Mouse (Mus musculus): ENCODE results near the gene Cd200r3. TPM values are rescaled to one million over a fixed set of nuclear protein-coding genes. Genes with fewer than 3 reads are reported as not detected.

Cd200r3 gene
- polyA plus RNA-seq, 1 experiment = not detected

- no peak overlapping the region for H3K4me3 ChIP-seq (ENCODE audit: low read depth, low read length)
- H3K9me3 ChIP-seq (replicated peaks; ENCODE audit: control insufficient read depth, insufficient read depth, low read length, poor library complexity, severe bottlenecking) = no peaks in the 10 kb centered on the region
- H3K36me3 ChIP-seq (ENCODE audit: control insufficient read depth, insufficient read depth, low read length, poor library complexity, severe bottlenecking) = no peaks in the 10 kb centered on the region
- no peaks in the 10 kb centered on the region for H3K27me3 ChIP-seq (ENCODE audit: control insufficient read depth, insufficient read depth, low read length, poor library complexity, severe bottlenecking)
- H3K27ac ChIP-seq (ENCODE audit: insufficient read depth, low read length) = no peak overlapping the region
- no peaks in the 10 kb centered on the region for H3K4me1 ChIP-seq (ENCODE audit: control insufficient read depth, insufficient read depth, low read length)
- no peak for TF ChIP-seq EP300 (IDR thresholded peaks at IDR 0.05; ENCODE audit: insufficient read depth, low read depth, low read length)
- no peak for TF ChIP-seq POLR2A (IDR thresholded peaks at IDR 0.05; ENCODE audit: insufficient read depth, low read length)
- no peak for TF ChIP-seq CTCF (IDR thresholded peaks at IDR 0.05; ENCODE audit: low read depth, low read length)
- H3K9ac ChIP-seq (ENCODE audit: low read depth, poor library complexity, severe bottlenecking) = no peak overlapping the region
These were observed 50.0 kb downstream of the Cd200r3 start for GRCm38 (mm10) chr16:44993319-44994019.

- Histone ChIP-seq H3K36me3 (ENCODE audit: control insufficient read depth, insufficient read depth, low read length, poor library complexity, severe bottlenecking) (no peaks in the 10 kb centered on the region), H3K27ac (ENCODE audit: insufficient read depth, low read length) (no peak overlapping the region), H3K4me3 (ENCODE audit: low read depth, low read length) (no peak overlapping the region), H3K9ac (ENCODE audit: low read depth, poor library complexity, severe bottlenecking) (no peak overlapping the region), H3K9me3 (replicated peaks; ENCODE audit: control insufficient read depth, insufficient read depth, low read length, poor library complexity, severe bottlenecking) (no peaks in the 10 kb centered on the region), H3K27me3 (ENCODE audit: control insufficient read depth, insufficient read depth, low read length, poor library complexity, severe bottlenecking) (no peaks in the 10 kb centered on the region), H3K4me1 (ENCODE audit: control insufficient read depth, insufficient read depth, low read length) (no peaks in the 10 kb centered on the region)
- TF ChIP-seq CTCF (IDR thresholded peaks at IDR 0.05; ENCODE audit: low read depth, low read length) (no peak), POLR2A (IDR thresholded peaks at IDR 0.05; ENCODE audit: insufficient read depth, low read length) (no peak), EP300 (IDR thresholded peaks at IDR 0.05; ENCODE audit: insufficient read depth, low read depth, low read length) (no peak)
These were observed 50.9 kb downstream of the Cd200r3 start for GRCm38 (mm10) chr16:44994206-44994953.

- Histone ChIP-seq H3K36me3 (ENCODE audit: control insufficient read depth, insufficient read depth, low read length, poor library complexity, severe bottlenecking) (no peaks in the 10 kb centered on the region), H3K9me3 (replicated peaks; ENCODE audit: control insufficient read depth, insufficient read depth, low read length, poor library complexity, severe bottlenecking) (no peaks in the 10 kb centered on the region)
These were observed 51.6 kb downstream of the Cd200r3 start for GRCm38 (mm10) chr16:44995111-44995510.

GRCm38 (mm10) chr16:44996701-44997100, 53.2 kb downstream of the Cd200r3 start:
- no peak overlapping the region for H3K9ac ChIP-seq (ENCODE audit: low read depth, poor library complexity, severe bottlenecking)
- no peaks in the 10 kb centered on the region for H3K9me3 ChIP-seq (replicated peaks; ENCODE audit: control insufficient read depth, insufficient read depth, low read length, poor library complexity, severe bottlenecking)
- no peaks in the 10 kb centered on the region for H3K4me1 ChIP-seq (ENCODE audit: control insufficient read depth, insufficient read depth, low read length)
- TF ChIP-seq CTCF (IDR thresholded peaks at IDR 0.05; ENCODE audit: low read depth, low read length) = no peak
- TF ChIP-seq EP300 (IDR thresholded peaks at IDR 0.05; ENCODE audit: insufficient read depth, low read depth, low read length) = no peak
- no peak for TF ChIP-seq POLR2A (IDR thresholded peaks at IDR 0.05; ENCODE audit: insufficient read depth, low read length)
- H3K36me3 ChIP-seq (ENCODE audit: control insufficient read depth, insufficient read depth, low read length, poor library complexity, severe bottlenecking) = no peaks in the 10 kb centered on the region
- H3K4me3 ChIP-seq (ENCODE audit: low read depth, low read length) = no peak overlapping the region
- no peaks in the 10 kb centered on the region for H3K27me3 ChIP-seq (ENCODE audit: control insufficient read depth, insufficient read depth, low read length, poor library complexity, severe bottlenecking)
- no peak overlapping the region for H3K27ac ChIP-seq (ENCODE audit: insufficient read depth, low read length)

More at GRCm38 (mm10) chr16:44995111-44995510, 51.6 kb downstream of the Cd200r3 start:
- TF ChIP-seq EP300 (IDR thresholded peaks at IDR 0.05; ENCODE audit: insufficient read depth, low read depth, low read length) = no peak
- Histone ChIP-seq H3K4me3 (ENCODE audit: low read depth, low read length) (no peak overlapping the region), H3K4me1 (ENCODE audit: control insufficient read depth, insufficient read depth, low read length) (no peaks in the 10 kb centered on the region), H3K9ac (ENCODE audit: low read depth, poor library complexity, severe bottlenecking) (no peak overlapping the region), H3K27ac (ENCODE audit: insufficient read depth, low read length) (no peak overlapping the region), H3K27me3 (ENCODE audit: control insufficient read depth, insufficient read depth, low read length, poor library complexity, severe bottlenecking) (no peaks in the 10 kb centered on the region)

GRCm38 (mm10) chr16:44999537-44999936, 56.1 kb downstream of the Cd200r3 start:
- no peaks in the 10 kb centered on the region for H3K27me3 ChIP-seq (ENCODE audit: control insufficient read depth, insufficient read depth, low read length, poor library complexity, severe bottlenecking)
- no peaks in the 10 kb centered on the region for H3K36me3 ChIP-seq (ENCODE audit: control insufficient read depth, insufficient read depth, low read length, poor library complexity, severe bottlenecking)
- H3K9ac ChIP-seq (ENCODE audit: low read depth, poor library complexity, severe bottlenecking) = no peak overlapping the region
- TF ChIP-seq EP300 (IDR thresholded peaks at IDR 0.05; ENCODE audit: insufficient read depth, low read depth, low read length) (no peak), CTCF (IDR thresholded peaks at IDR 0.05; ENCODE audit: low read depth, low read length) (no peak), POLR2A (IDR thresholded peaks at IDR 0.05; ENCODE audit: insufficient read depth, low read length) (no peak)
- no peak overlapping the region for H3K27ac ChIP-seq (ENCODE audit: insufficient read depth, low read length)
- no peaks in the 10 kb centered on the region for H3K9me3 ChIP-seq (replicated peaks; ENCODE audit: control insufficient read depth, insufficient read depth, low read length, poor library complexity, severe bottlenecking)
- no peak overlapping the region for H3K4me3 ChIP-seq (ENCODE audit: low read depth, low read length)
- no peaks in the 10 kb centered on the region for H3K4me1 ChIP-seq (ENCODE audit: control insufficient read depth, insufficient read depth, low read length)

GRCm38 (mm10) chr16:45004443-45004842, 61.0 kb downstream of the Cd200r3 start:
- no peak for TF ChIP-seq POLR2A (IDR thresholded peaks at IDR 0.05; ENCODE audit: insufficient read depth, low read length)
- TF ChIP-seq EP300 (IDR thresholded peaks at IDR 0.05; ENCODE audit: insufficient read depth, low read depth, low read length) = no peak
- no peak for TF ChIP-seq CTCF (IDR thresholded peaks at IDR 0.05; ENCODE audit: low read depth, low read length)
- Histone ChIP-seq H3K9ac (ENCODE audit: low read depth, poor library complexity, severe bottlenecking) (no peak overlapping the region), H3K27me3 (ENCODE audit: control insufficient read depth, insufficient read depth, low read length, poor library complexity, severe bottlenecking) (no peaks in the 10 kb centered on the region), H3K36me3 (ENCODE audit: control insufficient read depth, insufficient read depth, low read length, poor library complexity, severe bottlenecking) (no peaks in the 10 kb centered on the region), H3K9me3 (replicated peaks; ENCODE audit: control insufficient read depth, insufficient read depth, low read length, poor library complexity, severe bottlenecking) (no peaks in the 10 kb centered on the region), H3K4me3 (ENCODE audit: low read depth, low read length) (no peak overlapping the region), H3K27ac (ENCODE audit: insufficient read depth, low read length) (no peak overlapping the region), H3K4me1 (ENCODE audit: control insufficient read depth, insufficient read depth, low read length) (no peaks in the 10 kb centered on the region)
